Mouse (Mus musculus) gastrocnemius, adult 2 months (tissue): ENCODE data around the gene Fstl4. TPM values are rescaled to one million over a fixed set of nuclear protein-coding genes. Genes with fewer than 3 reads are reported as not detected.

Source experiments
- DNase-seq: peaks from one replicate; pipeline ENCODE4 v3.0.0; 2022
- H3K27ac ChIP-seq: fragments of 200-600 bp; 2 replicates; pipeline ENCODE4 v1.8.1; 2022; ENCODE audit warnings: mild to moderate bottlenecking
- H3K4me3 ChIP-seq: fragments of 200-600 bp; 2 replicates; pipeline ENCODE4 v1.8.1; 2022; ENCODE audit warnings: mild to moderate bottlenecking, moderate library complexity
- CTCF ChIP-seq: fragments of 200-600 bp; IDR thresholded peaks from 2 replicates; pipeline ENCODE4 v1.8.1; 2022; ENCODE audit warnings: antibody characterized with exemption, mild to moderate bottlenecking, moderate library complexity
- intact Hi-C: fragments of 180-260 bp; cut with DNase I; formaldehyde crosslinking; loops from one replicate; pipeline ENCODE4 v1.15.1; 2025
- total RNA-seq, 2 experiments: library from RNA; stranded (reverse); gene quantifications; 2 replicates each; pipeline ENCODE4 v1.2.3; 2021

Gene Fstl4
- total RNA-seq, 2 experiments from 2014 or later, result not detected

GRCm38 (mm10) chr11:52809542-52809941 lies 45.1 kb downstream of the Fstl4 start:
- Histone ChIP-seq H3K27ac (no peak overlapping the region), H3K4me3 (no peak overlapping the region)
- TF ChIP-seq CTCF, result no peak
- no peak for DNase-seq
- intact Hi-C loops, result no loop called here

GRCm38 (mm10) chr11:52816004-52816403 lies 51.6 kb downstream of the Fstl4 start:
- Histone ChIP-seq H3K4me3 (no peak overlapping the region), H3K27ac (no peak overlapping the region)
- no peak for DNase-seq
- intact Hi-C loops, result no loop called here
- no peak for TF ChIP-seq CTCF

GRCm38 (mm10) chr11:52820336-52820905 lies 56.0 kb downstream of the Fstl4 start:
- Histone ChIP-seq H3K27ac (no peak overlapping the region), H3K4me3 (no peak overlapping the region)
- no peak for DNase-seq
- intact Hi-C loops, result no loop called here
- no peak for TF ChIP-seq CTCF

GRCm38 (mm10) chr11:52826591-52826990 lies 62.2 kb downstream of the Fstl4 start:
- H3K4me3 ChIP-seq, result no peak overlapping the region
- no peak for TF ChIP-seq CTCF
- H3K27ac ChIP-seq, result no peak overlapping the region
- no peak for DNase-seq
- intact Hi-C loops, result no loop called here

GRCm38 (mm10) chr11:52831631-52832310 lies 67.3 kb downstream of the Fstl4 start:
- no peak overlapping the region for H3K27ac ChIP-seq
- DNase-seq, result no peak
- TF ChIP-seq CTCF, result no peak
- H3K4me3 ChIP-seq, result no peak overlapping the region
- intact Hi-C loops, result no loop called here

GRCm38 (mm10) chr11:52832311-52832675 lies 67.9 kb downstream of the Fstl4 start:
- intact Hi-C loops, result no loop called here
- Histone ChIP-seq H3K27ac (no peak overlapping the region), H3K4me3 (no peak overlapping the region)
- no peak for TF ChIP-seq CTCF
- no peak for DNase-seq

- intact Hi-C loops, result no loop called here
- no peak overlapping the region for H3K27ac ChIP-seq
Measured at GRCm38 (mm10) chr11:52848691-52849090, 84.3 kb downstream of the Fstl4 start.

GRCm38 (mm10) chr11:52850071-52850470 lies 85.6 kb downstream of the Fstl4 start:
- intact Hi-C loops, result no loop called here
- no peak for DNase-seq
- no peak overlapping the region for H3K27ac ChIP-seq
- no peak overlapping the region for H3K4me3 ChIP-seq
- no peak for TF ChIP-seq CTCF

More at GRCm38 (mm10) chr11:52848691-52849090, 84.3 kb downstream of the Fstl4 start:
- no peak overlapping the region for H3K4me3 ChIP-seq
- no peak for DNase-seq
- no peak for TF ChIP-seq CTCF

GRCm38 (mm10) chr11:52872846-52873512 lies 108.5 kb downstream of the Fstl4 start:
- no peak for TF ChIP-seq CTCF
- Histone ChIP-seq H3K27ac (no peak overlapping the region), H3K4me3 (no peak overlapping the region)
- DNase-seq, result no peak
- intact Hi-C loops, result no loop called here

- Histone ChIP-seq H3K27ac (no peak overlapping the region), H3K4me3 (no peak overlapping the region)
- TF ChIP-seq CTCF, result no peak
- DNase-seq, result no peak
- intact Hi-C loops, result no loop called here
Measured at GRCm38 (mm10) chr11:52875916-52876765, 111.7 kb downstream of the Fstl4 start.

GRCm38 (mm10) chr11:52877662-52878061 lies 113.2 kb downstream of the Fstl4 start:
- Histone ChIP-seq H3K4me3 (no peak overlapping the region), H3K27ac (no peak overlapping the region)
- DNase-seq, result no peak
- no peak for TF ChIP-seq CTCF
- intact Hi-C loops, result no loop called here

GRCm38 (mm10) chr11:52879958-52880357 lies 115.5 kb downstream of the Fstl4 start:
- no peak overlapping the region for H3K27ac ChIP-seq
- TF ChIP-seq CTCF, result no peak
- no peak overlapping the region for H3K4me3 ChIP-seq
- DNase-seq, result no peak
- intact Hi-C loops, result no loop called here
